Mouse (Mus musculus) left cerebral cortex, adult 8-10 months (tissue): ENCODE measurements around the gene Phrf1. TPM values are rescaled to one million over a fixed set of nuclear protein-coding genes. Genes with fewer than 3 reads are reported as not detected.

Source experiments
- DNase-seq, 2 experiments: peaks; one replicate each; pipeline ENCODE4 v3.0.0; 2022; ENCODE audit warnings: low spot score in 2 of 2
- microRNA-seq, 2 experiments: library from miRNA; unstranded; fragments of <30 nt; microRNA quantifications; one replicate each; pipeline ENCODE4 v1.2.0; 2022
- total RNA-seq, 4 experiments: library from RNA; stranded (reverse); gene quantifications; 2 replicates each; pipeline ENCODE4 v1.2.4; 2022

Phrf1 gene
- total RNA-seq, 4 experiments from 2014 or later = 65.7 to 76.5 (median 68.5) TPM

DNA sequence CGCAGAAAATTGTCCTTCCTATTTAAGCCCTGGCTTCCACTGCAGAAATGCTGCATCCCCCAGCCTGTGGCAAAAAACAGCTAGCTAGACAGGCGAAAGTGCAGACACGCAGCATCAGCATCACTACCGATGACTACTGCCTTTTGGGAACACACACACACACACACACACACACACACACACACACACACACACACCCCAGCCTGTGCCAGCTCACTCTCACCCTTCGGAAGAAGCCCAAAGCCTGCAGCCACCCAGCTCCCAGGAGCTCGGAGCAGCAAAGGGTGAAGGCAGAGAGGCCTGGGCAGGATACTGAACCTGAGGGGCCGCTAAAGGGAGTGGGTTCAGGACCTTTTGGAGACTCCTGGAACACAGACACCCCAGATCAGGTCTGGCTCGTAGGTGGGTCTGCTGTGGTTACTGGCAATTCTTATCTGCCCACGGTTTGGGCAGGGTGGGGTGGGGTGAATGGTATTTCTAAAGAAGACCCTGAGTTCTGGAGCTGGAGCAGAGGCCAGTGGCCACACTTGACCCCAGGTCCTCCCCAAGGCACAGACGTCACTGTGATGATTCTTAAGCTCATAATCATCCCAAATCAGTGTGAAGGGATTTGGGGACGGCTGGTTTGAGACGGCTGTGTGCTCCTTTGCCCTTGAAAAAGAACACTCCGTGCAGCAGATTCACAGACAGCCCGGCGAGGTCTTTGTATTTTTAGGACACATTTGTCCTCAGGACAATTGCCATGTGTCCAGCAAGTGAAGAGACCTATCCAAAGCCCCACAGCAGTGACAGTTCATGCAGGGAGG is 64.2 kb downstream of the Phrf1 start:
- DNase-seq = no peak

DNA sequence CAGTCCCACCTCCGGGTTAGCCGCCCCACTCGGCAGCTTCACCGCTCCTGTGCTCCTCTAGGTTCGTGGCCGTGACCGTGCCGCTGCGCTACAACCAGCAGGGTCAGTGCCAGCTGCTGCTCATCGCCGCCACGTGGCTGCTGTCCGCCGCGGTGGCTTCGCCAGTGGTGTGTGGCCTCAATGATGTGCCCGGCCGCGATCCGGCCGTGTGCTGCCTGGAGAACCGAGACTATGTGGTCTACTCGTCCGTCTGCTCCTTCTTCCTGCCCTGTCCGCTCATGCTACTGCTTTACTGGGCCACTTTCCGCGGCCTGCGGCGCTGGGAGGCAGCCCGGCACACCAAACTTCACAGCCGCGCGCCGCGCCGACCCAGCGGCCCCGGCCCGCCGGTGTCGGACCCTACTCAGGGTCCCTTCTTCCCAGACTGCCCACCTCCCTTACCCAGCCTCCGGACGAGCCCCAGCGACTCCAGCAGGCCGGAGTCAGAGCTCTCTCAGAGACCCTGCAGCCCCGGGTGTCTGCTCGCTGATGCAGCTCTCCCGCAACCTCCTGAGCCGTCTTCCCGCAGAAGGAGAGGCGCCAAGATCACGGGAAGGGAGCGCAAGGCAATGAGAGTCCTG is 65.4 kb downstream of the Phrf1 start:
- no peak for DNase-seq

DNA sequence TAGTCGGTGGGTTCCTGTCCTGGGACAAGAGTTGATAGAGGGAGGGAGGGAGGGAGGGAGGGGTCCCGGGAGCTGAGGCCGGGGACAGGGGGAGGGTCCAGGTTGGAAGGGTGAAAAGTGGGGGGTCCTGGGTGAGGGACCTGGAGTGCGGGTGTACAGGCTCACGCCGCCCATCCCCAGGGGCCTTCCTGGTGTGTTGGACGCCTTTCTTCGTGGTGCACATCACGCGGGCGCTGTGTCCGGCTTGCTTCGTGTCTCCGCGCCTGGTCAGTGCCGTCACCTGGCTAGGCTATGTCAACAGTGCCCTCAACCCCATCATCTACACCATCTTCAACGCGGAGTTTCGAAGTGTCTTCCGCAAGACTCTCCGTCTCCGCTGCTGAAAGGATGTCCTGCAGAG is 65.9 kb downstream of the Phrf1 start:
- no peak for DNase-seq

DNA sequence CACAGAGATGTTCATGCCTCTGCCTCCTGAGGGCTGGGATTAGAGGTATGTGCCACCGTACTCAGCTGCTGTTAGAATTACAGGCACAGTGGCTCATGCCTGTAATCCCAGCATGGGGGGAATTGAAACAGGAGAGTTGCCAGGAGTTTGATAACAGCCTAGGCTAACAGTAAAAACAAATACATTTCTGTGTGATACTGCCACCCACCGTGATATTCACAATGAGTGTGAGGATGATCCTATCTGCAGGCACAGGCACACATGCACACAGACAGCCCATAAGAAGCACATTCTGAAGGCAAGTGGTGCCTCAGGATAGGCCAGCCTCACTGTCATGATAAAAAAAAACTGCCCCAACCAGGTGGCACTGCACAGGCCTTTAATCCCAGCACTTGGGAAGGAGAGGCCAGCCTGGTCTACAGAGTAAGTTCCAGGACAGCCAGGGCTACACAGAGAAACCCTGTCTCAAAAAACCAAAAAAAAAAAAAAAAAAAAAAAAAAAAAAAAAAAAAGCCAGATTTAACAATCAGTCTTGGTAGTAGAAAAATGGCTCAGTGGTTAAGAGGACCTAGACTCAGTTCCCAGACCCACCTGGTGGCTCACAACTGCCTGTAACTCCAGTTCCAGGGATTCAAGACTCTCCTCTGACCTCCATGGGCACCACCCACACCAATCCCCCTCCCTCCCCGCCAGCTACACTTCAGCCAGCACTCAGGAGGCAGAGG is 69.5 kb downstream of the Phrf1 start:
- no peak for DNase-seq

DNA sequence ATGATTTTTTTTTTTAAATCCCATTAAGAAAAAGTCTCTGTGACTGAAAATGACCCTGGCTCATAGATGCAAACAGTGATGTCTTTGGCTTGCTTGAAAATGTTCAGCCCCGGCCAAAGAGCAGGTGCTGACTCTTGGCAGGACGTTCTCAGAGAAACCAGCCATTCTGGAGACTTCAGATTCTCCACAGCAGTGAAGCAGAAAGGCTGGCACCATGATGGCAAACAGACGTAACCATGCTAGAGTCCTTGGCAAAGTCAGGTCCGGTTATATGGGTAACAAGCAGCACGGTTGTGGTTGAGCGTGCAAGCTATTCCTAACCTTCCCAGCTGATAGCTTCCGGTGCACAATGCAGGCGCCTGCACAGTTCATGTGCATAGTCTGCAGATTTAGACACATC is 70.6 kb downstream of the Phrf1 start:
- no peak for DNase-seq

GRCm38 (mm10) chr7:141301386-141301785 is 72.8 kb downstream of the Phrf1 start:
- no peak for DNase-seq

- no peak for DNase-seq
Measured at GRCm38 (mm10) chr7:141302702-141303268, 74.2 kb downstream of the Phrf1 start.

GRCm38 (mm10) chr7:141304537-141304936 is 76.0 kb downstream of the Phrf1 start:
- DNase-seq = no peak

Small RNA genes lying within 50 kb of the gene (microRNA-seq; reads per million reads assigned to microRNA genes)
- 126 to 132 reads per million in 2 experiments for gene Mir210

Other genes starting within 250 kb of the Phrf1 start
- 10 to 100 TPM; 12.2 to 26.6 (median 17.7) TPM for gene Ifitm3, start 218.0 kb upstream of the Phrf1 start, total RNA-seq
- gene Ifitm6, start 210.9 kb upstream of the Phrf1 start, total RNA-seq = under 1 TPM in 2 of 4 experiments, not detected in 2; 0.87 to 0.88 TPM
- gene Gm17387, start 199.7 kb upstream of the Phrf1 start, total RNA-seq = not detected
- gene B4galnt4, start 167.7 kb upstream of the Phrf1 start, total RNA-seq = 10 to 100 TPM; 64.5 to 81.0 (median 79.2) TPM
- gene Pkp3, start 150.6 kb upstream of the Phrf1 start, total RNA-seq = under 1 TPM in 1 of 4 experiments, not detected in 3; 0.57 TPM
- 1 to 10 TPM; 2.3 to 2.6 (median 2.5) TPM for gene Sigirr, start 128.2 kb upstream of the Phrf1 start, total RNA-seq
- not detected for gene Ano9, start 111.0 kb upstream of the Phrf1 start, total RNA-seq
- gene Ptdss2, start 106.4 kb upstream of the Phrf1 start, total RNA-seq = 10 to 100 TPM; 48.4 to 57.7 (median 52.3) TPM
- gene Rnh1, start 55.9 kb upstream of the Phrf1 start, total RNA-seq = 10 to 100 TPM; 41.0 to 52.8 (median 44.8) TPM
- 100 to 1,000 TPM; 226 to 267 (median 258) TPM for gene Hras, start 34.8 kb upstream of the Phrf1 start, total RNA-seq
- gene Lrrc56, start 34.6 kb upstream of the Phrf1 start, total RNA-seq = 1 to 10 TPM; 3.5 to 5.7 (median 5.3) TPM
- under 1 TPM in 2 of 4 experiments, not detected in 2; 0.17 to 0.25 TPM for gene Lmntd2, start 14.7 kb upstream of the Phrf1 start, total RNA-seq
- gene Rassf7, start 12.9 kb upstream of the Phrf1 start, total RNA-seq = 1 to 10 TPM in 3 of 4 experiments, under 1 TPM in 1; 0.89 to 2.7 (median 2.4) TPM
- gene Irf7, start 37.7 kb downstream of the Phrf1 start, total RNA-seq = 1 to 10 TPM in 3 of 4 experiments, under 1 TPM in 1; 0.65 to 2.8 (median 1.7) TPM
- gene Cdhr5, start 48.0 kb downstream of the Phrf1 start, total RNA-seq = not detected
- not detected for gene Sct, start 50.3 kb downstream of the Phrf1 start, total RNA-seq
- gene Drd4, start 63.2 kb downstream of the Phrf1 start, total RNA-seq = under 1 TPM; 0.44 to 0.84 (median 0.50) TPM
- gene Deaf1, start 98.9 kb downstream of the Phrf1 start, total RNA-seq = 10 to 100 TPM; 57.2 to 76.6 (median 68.2) TPM
- gene Tmem80, start 99.0 kb downstream of the Phrf1 start, total RNA-seq = 10 to 100 TPM; 30.2 to 32.2 (median 30.6) TPM
- 1 to 10 TPM; 5.4 to 7.9 (median 6.4) TPM for gene Eps8l2, start 110.1 kb downstream of the Phrf1 start, total RNA-seq
- gene Taldo1, start 163.4 kb downstream of the Phrf1 start, total RNA-seq = 100 to 1,000 TPM in 3 of 4 experiments, 10 to 100 TPM in 1; 99.3 to 109 (median 106) TPM
- 10 to 100 TPM; 40.6 to 48.1 (median 44.6) TPM for gene Gatd1, start 185.4 kb downstream of the Phrf1 start, total RNA-seq
- gene Cend1, start 200.7 kb downstream of the Phrf1 start, total RNA-seq = 100 to 1,000 TPM; 286 to 326 (median 299) TPM
- 100 to 1,000 TPM; 245 to 266 (median 253) TPM for gene Slc25a22, start 209.1 kb downstream of the Phrf1 start, total RNA-seq
- gene Pidd1, start 215.2 kb downstream of the Phrf1 start, total RNA-seq = 1 to 10 TPM in 3 of 4 experiments, under 1 TPM in 1; 0.88 to 2.5 (median 1.3) TPM
- gene Rplp2, start 218.6 kb downstream of the Phrf1 start, total RNA-seq = 100 to 1,000 TPM; 524 to 612 (median 563) TPM
- gene Pnpla2, start 226.4 kb downstream of the Phrf1 start, total RNA-seq = 10 to 100 TPM; 21.2 to 32.6 (median 27.2) TPM
- 1 to 10 TPM; 3.9 to 5.4 (median 4.4) TPM for gene Cracr2b, start 232.3 kb downstream of the Phrf1 start, total RNA-seq
- 10 to 100 TPM; 30.2 to 35.5 (median 33.4) TPM for gene Cd151, start 238.6 kb downstream of the Phrf1 start, total RNA-seq
- gene Polr2l, start 246.3 kb downstream of the Phrf1 start, total RNA-seq = 10 to 100 TPM; 32.2 to 42.4 (median 33.2) TPM
- 10 to 100 TPM; 17.6 to 28.0 (median 23.9) TPM for gene Tspan4, start 246.5 kb downstream of the Phrf1 start, total RNA-seq